Mouse (Mus musculus): ENCODE results near the gene Gsdma3.
"Not testable (repeated sequence)": the region's sequence is repeated elsewhere in the genome, so short reads cannot be mapped to it uniquely, and the experiment has no call there.

Gene Gsdma3

DNA sequence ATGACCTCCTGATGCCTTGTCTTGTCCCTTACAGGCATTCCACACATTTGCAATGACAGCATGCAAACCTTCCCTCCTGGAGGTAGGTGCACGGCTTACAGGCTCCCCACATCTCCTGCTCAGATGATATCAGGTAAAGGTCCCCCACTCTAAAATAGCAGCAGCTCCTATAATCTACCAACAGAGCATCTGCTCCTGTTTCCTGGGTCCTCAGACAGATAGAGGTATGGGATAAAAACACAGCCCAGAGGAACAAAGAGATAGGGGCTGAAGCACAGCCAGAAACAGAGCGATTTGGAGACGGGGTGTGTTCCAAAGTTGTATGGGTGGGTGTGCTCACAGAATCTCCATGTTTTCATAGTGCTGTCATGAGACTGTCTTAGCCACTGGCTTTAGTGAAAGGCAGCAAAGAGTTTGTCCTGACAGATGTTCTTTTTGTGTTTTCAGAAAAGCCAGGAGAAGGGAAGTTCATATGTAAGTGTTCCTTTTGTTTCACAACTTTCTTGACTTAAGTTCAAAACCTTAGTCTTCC is 45.2 kb downstream of the Gsdma3 start:
- no peak for DNase-seq

DNA sequence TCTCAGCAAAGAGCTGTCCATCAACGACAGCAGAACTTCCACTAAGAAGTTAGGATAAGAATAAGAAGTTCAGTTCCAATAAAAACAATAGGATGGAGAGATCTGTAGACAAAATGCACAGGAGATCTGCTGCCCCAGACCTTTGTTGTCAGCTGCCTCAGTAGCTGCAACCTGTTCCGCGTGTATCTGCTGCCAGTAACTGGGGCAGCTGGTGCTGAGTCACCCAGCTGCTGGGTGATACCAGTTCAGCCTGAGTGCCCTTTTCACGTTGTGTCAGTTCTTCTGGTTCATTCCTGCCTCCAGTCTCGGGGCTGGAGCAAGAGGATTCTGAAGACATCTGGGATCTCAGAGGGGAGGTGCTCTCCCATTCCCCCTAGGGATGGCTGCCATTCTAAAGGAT is 45.7 kb downstream of the Gsdma3 start:
- DNase-seq = no peak

DNA sequence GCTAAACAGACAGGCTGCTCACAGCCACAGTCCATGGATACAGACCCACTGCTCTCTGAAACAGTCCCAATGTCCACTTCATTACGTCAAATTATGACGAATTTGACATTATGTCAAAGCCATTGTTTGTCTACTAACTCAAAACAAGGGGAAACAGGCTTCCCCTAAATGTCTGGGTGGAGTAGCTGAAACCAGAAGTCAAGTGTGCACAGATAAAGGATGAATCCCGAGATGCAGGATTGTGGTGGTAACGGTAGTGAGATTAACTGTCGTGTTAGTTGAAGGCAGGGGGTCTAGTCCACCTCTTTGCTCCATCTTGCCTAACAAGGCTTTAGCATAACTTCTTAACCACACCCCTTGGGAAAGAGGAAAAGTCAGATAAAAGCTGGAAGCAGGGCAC is 46.3 kb downstream of the Gsdma3 start:
- no peak for DNase-seq

DNA sequence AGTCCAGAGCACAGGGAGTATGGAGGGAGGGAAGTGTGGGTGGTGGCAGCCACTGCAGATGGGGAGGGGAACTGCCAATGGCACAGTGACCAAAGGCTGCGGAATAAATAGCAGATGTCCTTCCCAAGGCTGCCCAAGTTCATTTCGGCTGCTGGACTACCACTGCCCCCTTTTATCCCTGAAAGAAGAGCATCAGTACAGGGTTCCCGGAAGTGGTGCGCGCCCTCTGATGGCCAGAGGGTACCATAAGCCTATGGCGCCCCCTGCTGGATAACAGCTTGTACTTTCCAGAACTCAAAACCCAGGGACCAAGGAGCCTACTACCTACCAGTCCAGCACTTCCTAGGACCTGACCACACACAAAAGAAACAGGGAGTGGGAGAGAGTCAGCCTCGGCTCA is 47.0 kb downstream of the Gsdma3 start:
- DNase-seq = peak; percentile 74 to 75

DNA sequence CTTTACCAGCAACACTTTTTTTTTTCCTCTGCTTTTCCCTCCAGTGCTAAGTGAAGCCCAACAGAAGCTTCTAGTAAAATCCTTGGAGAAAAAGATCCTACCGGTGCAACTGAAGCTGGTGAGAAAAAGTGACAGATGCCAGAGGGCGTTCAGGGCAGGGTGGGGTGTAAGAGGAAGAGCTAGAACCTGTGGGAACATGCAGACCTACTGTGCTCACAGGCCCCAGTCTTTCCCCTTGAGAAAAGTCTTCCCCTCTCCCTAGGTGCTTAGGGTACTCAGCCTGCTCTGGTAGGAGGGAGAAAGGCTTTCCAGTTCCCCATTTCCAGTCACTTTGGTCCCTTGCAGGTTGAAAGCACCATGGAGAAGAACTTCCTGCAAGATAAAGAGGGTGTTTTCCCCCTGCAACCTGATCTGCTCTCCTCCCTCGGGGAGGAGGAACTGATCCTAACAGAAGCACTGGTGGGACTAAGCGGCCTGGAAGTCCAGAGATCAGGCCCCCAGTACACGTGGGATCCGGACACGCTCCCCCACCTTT is 49.7 kb downstream of the Gsdma3 start:
- DNase-seq = no peak

DNA sequence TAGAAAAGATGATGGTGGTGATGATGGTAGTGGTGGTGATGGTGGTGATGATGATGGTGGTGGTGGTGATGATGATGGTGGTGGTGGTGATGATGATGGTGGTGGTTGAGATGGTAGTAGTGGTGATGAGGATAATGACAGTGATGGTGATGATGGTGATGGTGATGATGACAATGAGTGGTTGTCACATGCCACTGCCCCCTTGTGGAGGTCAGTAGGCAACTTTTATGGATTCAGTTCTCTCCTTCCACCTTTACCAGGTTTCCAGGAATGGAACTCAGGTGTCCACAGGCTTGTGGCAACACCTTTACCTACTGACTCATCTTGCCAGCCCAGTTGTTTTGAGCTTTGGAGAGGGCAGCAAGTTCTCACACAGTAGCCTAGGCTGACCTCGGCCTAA is 53.9 kb downstream of the Gsdma3 start:
- DNase-seq = no peak

DNA sequence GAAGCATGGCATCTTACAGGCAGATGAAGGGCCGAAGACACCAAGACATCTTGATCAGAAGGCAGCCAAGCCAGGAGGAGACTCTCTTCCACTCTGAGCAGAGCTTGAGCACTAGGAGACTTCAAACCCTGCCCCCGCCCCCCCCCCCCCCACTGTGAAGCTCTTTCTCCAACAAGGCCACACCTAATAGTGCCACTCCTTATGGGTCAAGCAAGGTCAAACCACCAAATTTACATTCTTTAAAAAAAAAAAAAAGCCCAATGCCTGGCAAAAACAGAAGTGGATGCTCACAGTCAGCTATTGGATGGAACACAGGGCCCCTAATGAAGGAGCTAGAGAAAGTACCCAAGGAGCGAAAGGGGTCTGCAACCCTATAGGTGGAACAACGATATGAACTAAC is 54.4 kb downstream of the Gsdma3 start:
- DNase-seq = not testable (repeated sequence)

DNA sequence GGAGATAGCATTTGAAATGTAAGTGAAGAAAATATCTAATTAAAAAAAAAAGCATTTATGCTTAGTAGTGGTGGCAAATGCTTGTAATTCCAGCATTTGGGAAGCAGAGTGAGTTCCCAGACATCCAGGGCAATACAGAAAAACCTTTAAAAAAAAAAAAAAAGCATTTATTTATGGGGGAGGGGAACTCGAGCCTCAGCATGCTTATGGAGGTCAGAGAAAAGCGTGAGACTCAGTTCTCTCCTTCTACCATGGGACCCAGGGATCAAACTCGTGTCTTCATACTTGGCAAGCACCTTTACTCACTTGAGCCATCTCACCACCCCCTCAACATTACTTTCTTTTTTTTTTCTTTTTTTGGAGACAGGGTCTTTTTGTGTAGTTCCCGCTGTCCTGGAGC is 55.0 kb downstream of the Gsdma3 start:
- DNase-seq = no peak

DNA sequence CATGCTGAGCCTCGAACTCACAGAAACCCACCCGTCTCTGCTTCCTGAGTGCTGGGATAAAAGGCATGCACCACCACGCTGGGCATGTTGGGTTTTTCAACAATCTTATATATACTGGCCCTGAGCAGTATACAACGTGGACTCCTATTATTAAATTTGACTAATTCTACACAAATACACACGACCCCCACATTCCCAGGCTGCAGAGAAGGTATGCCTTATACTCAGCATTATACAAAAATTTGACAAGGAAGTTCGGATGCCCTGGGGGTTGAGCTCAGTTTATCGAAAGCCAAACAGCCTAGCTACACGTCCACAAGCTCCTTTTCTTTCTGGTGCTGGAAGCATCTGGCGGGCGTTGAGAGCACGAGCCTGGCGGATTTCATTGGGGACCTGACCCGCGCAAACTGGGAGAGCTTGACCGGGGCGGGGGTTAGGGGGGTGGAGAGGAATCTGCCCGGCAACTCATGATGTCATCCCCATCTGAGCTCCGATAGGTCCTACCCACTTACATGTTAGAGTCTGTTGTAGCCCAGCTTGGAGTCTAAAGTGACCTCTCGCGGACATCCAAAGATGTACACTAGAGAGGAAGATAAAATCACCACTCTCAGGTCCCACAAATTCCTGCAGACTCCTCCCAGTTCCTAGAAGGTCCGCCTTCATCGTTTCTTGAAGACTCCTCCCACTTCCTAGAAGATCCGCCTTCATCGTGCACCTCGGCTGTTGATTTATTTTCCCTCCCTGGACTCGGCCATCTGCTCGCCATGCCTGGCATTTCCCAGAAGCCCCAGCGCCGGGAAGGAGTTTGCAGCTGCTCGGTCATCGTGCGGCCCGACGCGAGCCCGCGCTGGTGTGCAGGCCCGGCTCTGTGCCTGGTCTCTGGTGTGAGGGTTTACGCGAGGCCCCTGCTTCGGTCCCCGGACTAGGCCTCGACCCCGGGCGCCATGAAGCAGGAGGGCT is 55.9 kb downstream of the Gsdma3 start, which contains the start of gene Psmd3:
Gene Psmd3, plus strand, starts transcription at position 769 of the 960 bp plus-strand sequence.
- DNase-seq = peak; percentile 95 to 98

DNA sequence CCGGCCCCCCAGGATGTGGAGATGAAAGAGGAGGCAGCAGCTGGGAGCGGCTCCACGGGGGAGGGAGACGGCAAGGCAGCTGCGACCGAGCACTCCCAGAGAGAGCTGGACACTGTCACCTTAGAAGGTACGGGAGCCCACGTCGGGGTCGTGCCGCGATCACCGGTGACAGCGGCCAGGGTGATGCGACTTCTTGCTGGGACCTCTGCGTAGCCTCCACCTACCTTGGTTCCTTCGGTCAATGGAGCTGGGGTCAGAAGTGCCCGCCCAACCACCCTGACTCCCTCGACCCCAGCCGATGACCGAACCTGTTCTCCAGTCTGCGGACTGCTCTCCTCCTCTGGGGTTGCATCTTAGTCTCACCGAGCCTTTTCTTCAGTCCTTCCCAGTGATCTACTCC is 56.7 kb downstream of the Gsdma3 start:
- no peak for DNase-seq

DNA sequence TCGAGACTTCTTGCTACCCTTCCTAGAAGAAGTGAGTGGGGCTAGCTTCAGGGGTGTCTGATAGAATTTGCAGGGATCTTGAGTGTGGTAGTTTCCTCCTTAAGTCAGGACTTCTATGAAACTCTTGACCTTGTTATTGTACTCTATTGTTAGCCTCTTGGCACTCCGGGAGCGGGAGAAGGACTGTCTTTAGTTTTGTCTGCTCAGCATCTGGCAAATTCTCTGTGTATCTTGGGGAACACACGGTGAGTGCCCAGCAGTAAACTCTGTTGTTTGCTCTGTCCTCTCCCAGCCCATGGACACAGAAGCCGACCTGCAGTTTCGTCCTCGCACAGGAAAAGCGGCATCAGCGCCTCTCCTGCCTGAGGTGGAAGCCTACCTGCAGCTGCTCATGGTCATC is 59.5 kb downstream of the Gsdma3 start:
- DNase-seq = no peak

DNA sequence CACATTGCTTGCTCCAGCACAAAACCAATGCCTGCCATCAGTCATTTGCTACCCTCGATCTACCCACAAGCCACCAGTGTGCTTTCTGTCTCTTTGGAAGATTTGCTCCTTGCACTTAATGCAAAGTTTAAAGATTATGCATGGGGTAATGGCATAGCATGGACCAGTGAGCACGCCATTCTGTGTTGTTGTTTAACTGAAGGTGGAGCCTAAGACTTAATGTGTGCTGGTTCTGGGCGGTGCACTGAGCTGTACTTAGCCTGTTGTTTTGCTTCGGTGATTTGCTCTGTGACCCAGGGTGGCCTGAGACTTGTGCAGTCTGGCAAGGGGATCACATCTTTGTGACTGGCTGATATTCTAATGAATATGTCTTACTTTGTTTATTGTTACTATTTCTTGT is 60.8 kb downstream of the Gsdma3 start:
- no peak for DNase-seq
